Mouse (Mus musculus): ENCODE data around the gene Ptf1a. TPM values are rescaled to one million over a fixed set of nuclear protein-coding genes. Genes with fewer than 3 reads are reported as not detected.

The Ptf1a gene
- not detected for total RNA-seq (2023)

DNA sequence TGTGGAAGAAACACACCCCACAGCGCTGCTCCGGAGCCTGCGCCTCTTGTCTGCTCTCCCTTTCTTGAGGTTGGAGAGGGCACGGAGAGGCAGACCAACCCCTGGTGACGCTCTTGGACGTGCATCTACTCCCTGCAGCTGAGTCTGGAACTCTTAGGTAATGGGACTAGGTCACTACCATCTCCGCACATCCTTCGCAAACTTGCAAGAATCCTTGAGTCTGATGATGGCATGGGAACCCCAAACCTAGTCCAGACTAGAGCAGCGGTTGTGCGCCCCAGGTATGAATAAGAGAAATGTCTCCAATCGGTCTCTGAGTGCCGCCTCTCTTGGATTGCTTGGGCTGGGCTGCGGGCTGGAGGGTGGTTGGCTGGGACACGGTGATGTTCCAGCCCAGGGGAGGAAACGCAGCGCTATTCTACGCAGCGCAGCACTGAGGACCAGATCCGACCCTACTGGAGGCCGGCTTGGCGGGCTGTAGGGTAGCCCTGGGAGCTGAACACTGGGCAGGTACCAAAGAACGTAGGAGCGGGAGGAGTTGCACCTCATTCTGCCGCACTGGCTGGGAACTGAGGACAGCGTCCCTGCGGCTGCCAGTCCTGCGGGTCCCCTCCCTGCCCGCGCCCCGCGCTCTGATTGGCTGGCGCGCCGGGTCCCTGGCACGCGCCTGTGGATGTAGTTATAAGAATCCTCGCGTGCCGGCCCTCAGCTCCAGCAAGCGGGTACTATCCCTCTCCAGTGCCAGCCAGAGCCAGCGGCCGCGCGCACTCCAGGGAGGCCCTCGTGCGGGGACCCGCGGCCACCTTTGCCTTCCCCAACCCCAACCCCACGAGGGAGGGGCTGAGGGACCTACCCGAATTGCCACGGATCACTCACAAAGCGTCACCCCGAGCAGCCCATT lies at the start of gene Ptf1a:
Gene Ptf1a, plus strand, starts transcription at position 733 of the 901 bp plus-strand sequence.

Other genes with a start within 250 kb of the Ptf1a start
- 0.70 TPM for gene Armc3, start 246.4 kb upstream of the Ptf1a start, total RNA-seq (2023)
- 4.4 TPM for gene Msrb2, start 74.2 kb upstream of the Ptf1a start, total RNA-seq (2023)
- not detected for gene 4921504E06Rik, start 108.3 kb downstream of the Ptf1a start, total RNA-seq (2023)
- 48.6 TPM for gene Otud1, start 212.1 kb downstream of the Ptf1a start, total RNA-seq (2023)

All from CD8-positive naive resting alpha-beta T cell, adult 57 days (primary cell).